Mouse (Mus musculus) layer of hippocampus, adult 9-11 months (tissue): ENCODE data around the gene Olfr821.
"Not testable (repeated sequence)": the region's sequence is repeated elsewhere in the genome, so short reads cannot be mapped to it uniquely, and the experiment has no call there.

Experiments
- DNase-seq: peaks from one replicate; pipeline ENCODE4 v3.0.0; 2022

Gene Olfr821

DNA sequence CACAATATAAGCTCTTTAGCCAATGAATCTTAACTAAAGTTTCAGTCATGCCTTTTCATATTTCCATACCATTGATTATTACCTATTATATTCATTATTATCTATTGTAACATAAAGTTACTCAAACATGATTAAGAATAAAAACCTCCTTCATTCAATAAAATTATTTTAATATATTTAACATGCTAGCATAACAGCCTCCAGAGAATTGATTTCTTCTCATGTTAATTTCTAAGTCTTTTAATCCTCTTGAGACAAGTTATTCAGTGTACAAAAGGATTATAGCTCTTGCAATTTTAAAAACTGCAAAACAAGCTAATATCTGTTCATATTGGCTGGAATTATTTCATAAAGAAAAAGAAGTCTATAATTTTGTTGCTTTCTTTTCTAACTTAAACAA is at the start of gene Olfr821:
TSS of gene Olfr821 (plus strand) at position 301 of the 400 bp plus-strand sequence.
- no peak for DNase-seq

DNA sequence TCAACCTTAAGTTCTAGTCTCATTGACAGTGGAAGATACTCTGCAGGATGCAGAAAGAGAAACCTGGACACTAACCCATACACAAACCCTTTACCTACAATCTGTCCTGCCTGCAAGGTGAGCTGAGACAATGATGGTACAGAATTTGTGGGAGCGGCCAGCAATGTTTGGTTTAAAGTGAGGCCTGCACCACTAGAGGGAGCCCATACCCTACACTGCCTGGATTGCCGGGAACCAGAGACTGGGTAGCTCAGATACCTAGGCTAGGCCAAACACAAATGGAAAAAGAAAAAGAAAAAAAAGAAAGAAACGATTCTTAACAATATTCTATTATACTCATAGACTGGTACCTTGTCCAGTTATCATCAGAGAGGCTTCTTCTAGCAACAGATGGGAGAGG is 48.3 kb upstream of the Olfr821 start:
- not testable (repeated sequence) for DNase-seq

DNA sequence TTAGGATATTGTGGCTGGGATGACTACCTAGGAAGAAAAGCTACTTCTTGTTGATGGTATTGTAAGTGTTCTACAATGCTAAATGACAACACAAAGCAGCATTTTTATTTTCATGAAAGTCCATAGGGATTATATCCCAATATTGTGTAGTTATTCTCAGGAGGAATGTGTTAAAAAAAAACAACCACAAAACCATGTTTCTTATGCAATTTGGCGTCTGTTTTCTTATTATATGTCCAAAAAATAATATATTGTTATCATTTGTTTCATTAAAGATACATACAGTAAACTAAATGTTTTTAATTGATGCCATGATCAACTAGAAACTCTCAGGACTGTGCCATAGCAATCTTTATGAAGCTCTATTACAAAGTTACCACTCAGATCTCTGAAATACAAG is 45.2 kb upstream of the Olfr821 start, which contains the start of gene Gm10310:
TSS of gene Gm10310 (minus strand) at position 101 of the 400 bp plus-strand sequence.
- not testable (repeated sequence) for DNase-seq

DNA sequence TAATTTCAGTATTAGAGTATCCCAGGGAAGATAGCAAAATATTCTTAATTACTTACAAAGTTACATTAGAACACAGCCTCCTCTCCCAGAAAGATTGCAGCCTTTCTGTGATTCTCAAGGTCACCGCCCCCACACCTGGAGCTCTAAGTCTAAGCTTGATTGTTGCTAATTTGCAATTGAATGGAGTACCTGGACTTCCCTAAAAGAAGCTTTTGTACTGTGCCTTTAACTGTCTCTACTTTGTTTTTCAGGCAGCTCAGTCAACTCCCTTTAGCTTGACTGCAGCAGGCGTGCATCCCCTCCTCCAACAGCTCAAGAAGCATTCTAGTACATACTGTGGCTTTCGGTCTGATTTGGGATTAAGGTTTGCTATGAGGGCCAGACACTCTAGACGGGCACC is 26.0 kb upstream of the Olfr821 start:
- not testable (repeated sequence) for DNase-seq

DNA sequence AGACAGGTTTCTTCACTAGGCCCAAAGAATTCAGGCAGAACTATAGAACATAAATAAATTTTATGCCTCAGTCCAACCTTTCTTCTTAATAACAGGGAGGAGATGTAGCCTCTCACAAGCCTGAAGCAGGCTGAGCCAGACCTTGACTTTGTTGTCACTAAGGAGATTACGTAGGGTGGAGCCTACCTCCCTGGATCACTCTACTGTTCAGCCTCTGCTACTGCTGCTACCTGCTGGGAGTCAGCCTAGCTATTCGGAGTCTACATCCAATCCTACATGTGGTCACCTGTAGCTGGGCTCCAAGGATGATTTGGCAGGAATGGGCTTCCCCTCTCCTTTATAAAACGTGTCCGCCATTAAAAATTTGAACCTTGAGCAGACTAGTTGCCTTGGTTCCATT is 24.8 kb upstream of the Olfr821 start:
- not testable (repeated sequence) for DNase-seq

DNA sequence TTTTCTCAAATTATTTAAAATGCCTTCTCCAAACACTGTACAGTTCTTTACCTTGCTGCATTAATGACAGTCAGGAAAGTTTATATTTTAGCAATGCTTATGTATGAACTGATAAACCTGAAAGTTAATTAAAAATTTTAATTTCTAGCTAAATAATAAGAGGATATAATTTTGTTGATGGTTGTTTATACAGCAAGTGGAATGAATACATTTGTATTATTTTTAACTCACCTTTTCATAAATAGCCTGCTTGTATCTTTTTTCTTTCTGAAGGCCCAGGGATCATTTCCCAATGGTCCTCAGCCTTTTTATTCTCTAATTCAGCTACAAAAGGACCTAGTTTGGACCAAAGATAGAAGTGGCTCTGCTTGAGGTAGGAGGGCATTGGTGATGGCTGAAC is 17.8 kb upstream of the Olfr821 start, which contains the start of gene Olfr820:
TSS of gene Olfr820 (plus strand) at position 301 of the 400 bp plus-strand sequence.
- DNase-seq = no peak

DNA sequence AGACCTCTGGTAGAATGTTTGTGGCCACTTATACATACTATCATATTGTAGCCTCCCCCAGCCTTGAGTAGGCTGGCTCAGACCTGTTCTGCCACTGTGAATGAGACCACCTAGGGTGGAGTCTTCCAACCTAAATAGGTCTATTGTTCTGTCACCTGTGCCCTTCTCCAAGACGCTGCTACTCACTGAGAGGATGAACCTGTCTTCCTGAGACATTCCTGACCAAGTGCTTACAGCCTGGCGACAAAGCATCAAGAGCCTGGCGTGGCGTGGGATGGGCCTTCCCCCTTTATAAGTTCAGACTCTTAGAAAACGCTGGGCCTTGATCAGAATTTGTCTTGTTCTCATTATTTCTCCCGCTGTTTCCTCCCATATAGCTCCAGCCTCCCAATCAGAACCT is 6.9 kb downstream of the Olfr821 start:
- DNase-seq = no peak

DNA sequence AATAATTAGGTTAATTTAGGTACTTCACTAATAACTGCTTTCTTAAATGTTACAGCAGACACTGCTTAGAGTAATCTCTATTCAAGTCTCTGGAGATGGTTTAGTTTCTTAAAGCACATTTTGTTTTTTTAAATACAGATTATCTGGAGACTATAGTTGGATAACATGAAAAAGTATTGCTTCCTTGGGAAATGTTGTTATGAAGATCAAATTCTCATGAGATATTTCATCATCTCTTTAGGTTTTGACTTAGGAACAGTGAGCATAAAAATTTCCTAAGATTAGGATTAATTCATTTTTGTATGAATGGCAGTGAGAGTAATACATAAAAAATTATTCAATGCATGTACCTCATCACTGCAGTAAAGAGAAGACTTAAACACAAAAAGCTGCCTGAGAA is 40.8 kb downstream of the Olfr821 start, which contains the start of gene Olfr822:
TSS of gene Olfr822 (plus strand) at position 301 of the 400 bp plus-strand sequence.
- DNase-seq = no peak
